Mouse (Mus musculus) olfactory bulb, adult 2 months (tissue): ENCODE data around the gene Ubc.

ENCODE experiments used
- CTCF ChIP-seq: fragments of 200-500 bp; IDR thresholded peaks from 2 replicates; pipeline ENCODE4 v1.5.1; 2012; ENCODE audit warnings: low read depth, mild to moderate bottlenecking, low read length, moderate library complexity; ENCODE audit not compliant: insufficient read depth
- POLR2A ChIP-seq: fragments of 200-500 bp; IDR thresholded peaks from 2 replicates; pipeline ENCODE4 v1.6.1; 2012; ENCODE audit warnings: mild to moderate bottlenecking, low read depth, low read length, moderate library complexity; ENCODE audit not compliant: insufficient read depth

DNA sequence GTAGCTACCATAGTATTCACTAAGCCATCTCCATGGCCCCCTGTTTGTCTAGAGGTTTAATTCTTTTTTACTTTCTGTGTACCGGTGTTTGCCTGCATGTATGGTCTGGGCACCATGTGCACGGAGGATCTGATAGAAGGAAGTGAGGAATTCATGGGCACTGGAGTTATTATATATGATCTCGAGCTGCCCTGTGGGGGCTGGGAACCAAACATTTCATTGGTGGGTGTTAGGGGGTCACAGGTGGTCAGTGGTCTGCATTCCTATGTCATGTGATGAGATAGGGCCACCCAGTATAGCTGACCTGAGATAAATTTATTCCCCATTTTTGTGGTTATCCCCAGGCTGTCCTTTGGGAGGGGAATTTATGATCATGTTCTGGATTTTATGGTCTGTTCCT, 5.0 kb upstream of the Ubc start:
- TF ChIP-seq CTCF (no peak), POLR2A (no peak)
